Mouse (Mus musculus) limb, embryonic 15.5 days (tissue): ENCODE results near the gene Krt32. TPM values are rescaled to one million over a fixed set of nuclear protein-coding genes. Genes with fewer than 3 reads are reported as not detected.
A peak's percentile ranks its signal among the peaks of the same experiment; 100 is the strongest.

ENCODE experiments used
- ATAC-seq: fragments of 200-750 bp; cut with Nextera tagmentation; 2 replicates; pipeline ENCODE4 v1.8.0; 2017; ENCODE audit warnings: low read depth, moderate TSS enrichment; ENCODE audit not compliant: insufficient number of reproducible peaks, low FRiP score, low TSS enrichment
- H3K27ac ChIP-seq: fragments of 300-500 bp; sonication (generic); 2 replicates; pipeline ENCODE4 v1.5.1; 2015; ENCODE audit warnings: moderate library complexity, mild to moderate bottlenecking, inconsistent platforms
- H3K27me3 ChIP-seq: fragments of 300-500 bp; sonication (generic); 2 replicates; pipeline ENCODE4 v1.6.1; 2015; ENCODE audit warnings: inconsistent platforms
- H3K36me3 ChIP-seq: fragments of 300-500 bp; sonication (generic); 2 replicates; pipeline ENCODE4 v1.6.1; 2015; ENCODE audit warnings: inconsistent platforms
- H3K4me1 ChIP-seq: fragments of 300-500 bp; sonication (generic); 2 replicates; pipeline ENCODE4 v1.6.1; 2015; ENCODE audit warnings: inconsistent platforms
- H3K4me2 ChIP-seq: fragments of 300-500 bp; sonication (generic); 2 replicates; pipeline ENCODE4 v1.6.1; 2015; ENCODE audit warnings: mild to moderate bottlenecking, inconsistent platforms
- H3K4me3 ChIP-seq: fragments of 300-500 bp; sonication (generic); 2 replicates; pipeline ENCODE4 v1.5.1; 2015; ENCODE audit warnings: mild to moderate bottlenecking, inconsistent platforms
- H3K9ac ChIP-seq: fragments of 300-500 bp; sonication (generic); 2 replicates; pipeline ENCODE4 v1.6.1; 2015; ENCODE audit warnings: inconsistent platforms
- H3K9me3 ChIP-seq: fragments of 300-500 bp; sonication (generic); 2 replicates; pipeline ENCODE4 v1.6.1; 2016; ENCODE audit warnings: inconsistent platforms
- WGBS: fragments of 180-500 bp; shearing (Covaris S2); methylation state at CpG from one replicate; pipeline ENCODE4 v1.1.7; 2015; 5-methylcytosine and 5-hydroxymethylcytosine counted together
- polyA plus RNA-seq: library from polyadenylated mRNA; unstranded; fragments of >200 nt; fragmentation: Nextera tagmentation; extraction: Ambion mirVana; gene quantifications from 2 replicates; pipeline ENCODE4 v1.2.1, GENCODE M21; 2015

Krt32 gene
- polyA plus RNA-seq, 1 experiment from 2014 or later = 2.4 TPM

- H3K4me1 ChIP-seq = no peaks in the 10 kb centered on the region
- no peak for ATAC-seq
- H3K4me2 ChIP-seq = no peak overlapping the region
- H3K36me3 ChIP-seq = no peaks in the 10 kb centered on the region
- no peaks in the 10 kb centered on the region for H3K27me3 ChIP-seq
- H3K4me3 ChIP-seq = no peak overlapping the region
- H3K9me3 ChIP-seq = no peaks in the 10 kb centered on the region
- no peak overlapping the region for H3K27ac ChIP-seq
- H3K9ac ChIP-seq = no peak overlapping the region
- WGBS = 66% methylated on average over 9 of the region's 9 CpGs
Observed at GRCm38 (mm10) chr11:100097819-100098218, 9.8 kb upstream of the Krt32 start.

DNA sequence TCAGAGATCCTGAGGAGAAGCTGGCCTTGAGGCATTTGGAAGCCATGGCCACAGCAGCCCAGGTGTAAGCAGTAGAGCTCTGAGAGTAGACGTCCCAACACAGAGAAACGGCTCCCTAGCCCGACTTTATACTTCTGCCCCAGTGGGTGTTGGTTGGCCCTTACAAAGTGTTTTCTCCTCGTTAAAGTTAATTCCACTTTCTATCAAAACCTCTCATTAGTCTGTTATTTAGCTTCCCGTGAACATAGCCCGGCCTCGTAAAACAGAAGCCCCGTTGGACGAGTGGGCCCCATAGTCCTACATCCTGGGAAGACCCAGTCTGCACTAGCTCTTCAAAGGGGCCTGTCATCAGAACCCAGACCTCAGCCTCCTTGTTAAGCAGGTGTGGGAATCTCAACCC is 8.1 kb upstream of the Krt32 start, which contains the start of gene Krt35:
Gene Krt35, minus strand, starts transcription at position 101 of the 400 bp plus-strand sequence.
- Histone ChIP-seq H3K27me3 (no peaks in the 10 kb centered on the region), H3K9me3 (no peaks in the 10 kb centered on the region), H3K36me3 (no peaks in the 10 kb centered on the region), H3K4me2 (no peak within 1 kb of the TSS), H3K9ac (no peak within 1 kb of the TSS), H3K4me1 (no peaks in the 10 kb centered on the region), H3K27ac (no peak within 1 kb of the TSS), H3K4me3 (no peak within 1 kb of the TSS)
- WGBS = 28% methylated on average over 9 of the region's 9 CpGs
- no peak for ATAC-seq

DNA sequence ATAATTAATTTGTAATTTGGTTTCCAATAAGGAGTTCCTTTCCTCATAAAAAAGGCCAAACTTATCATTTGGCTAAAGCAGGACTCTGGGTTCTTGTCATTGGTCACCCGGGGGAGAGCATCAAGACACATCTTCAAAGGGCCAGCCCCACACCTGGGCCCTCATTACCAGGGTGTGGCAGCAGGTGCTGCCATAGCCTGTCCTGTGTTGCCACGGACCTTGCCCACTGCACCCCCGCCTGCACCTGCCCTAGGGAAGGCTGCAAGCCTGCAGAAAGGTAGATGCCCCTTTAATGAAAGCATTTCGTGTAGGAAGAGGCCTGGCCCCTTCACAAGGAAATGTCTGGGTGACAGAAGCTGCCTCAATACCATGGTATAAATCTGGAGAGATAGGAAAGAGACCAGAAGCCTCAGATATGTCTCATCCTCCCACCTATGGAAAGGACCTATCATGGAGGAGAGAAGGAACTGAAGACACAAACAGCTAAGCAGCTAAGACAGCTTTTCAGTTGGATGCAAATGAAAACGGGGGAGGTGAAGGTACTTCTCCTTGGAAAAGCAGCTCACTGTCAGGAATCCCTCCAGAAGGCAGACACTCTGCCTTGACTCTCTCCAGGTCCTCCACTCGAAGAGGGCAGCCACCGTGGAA is 476 bp upstream of the Krt32 start:
- H3K9me3 ChIP-seq = no peaks in the 10 kb centered on the region
- no peaks in the 10 kb centered on the region for H3K27me3 ChIP-seq
- H3K4me2 ChIP-seq = no peak overlapping the region
- no peaks in the 10 kb centered on the region for H3K36me3 ChIP-seq
- H3K9ac ChIP-seq = no peak overlapping the region
- ATAC-seq = no peak
- no peak overlapping the region for H3K27ac ChIP-seq
- H3K4me3 ChIP-seq = no peak overlapping the region
- no peaks in the 10 kb centered on the region for H3K4me1 ChIP-seq
- 58% methylated on average over 7 of the region's 7 CpGs for WGBS

GRCm38 (mm10) chr11:100073873-100074272 is 14.2 kb downstream of the Krt32 start:
- Histone ChIP-seq H3K4me3 (no peak overlapping the region), H3K9me3 (no peaks in the 10 kb centered on the region), H3K27me3 (no peaks in the 10 kb centered on the region), H3K4me1 (no peaks in the 10 kb centered on the region), H3K4me2 (no peak overlapping the region), H3K9ac (no peak overlapping the region), H3K27ac (no peak overlapping the region), H3K36me3 (no peaks in the 10 kb centered on the region)
- WGBS = 45% methylated on average over 1 of the region's 1 CpGs
- ATAC-seq = no peak

GRCm38 (mm10) chr11:100067293-100068036 is 20.6 kb downstream of the Krt32 start:
- no peaks in the 10 kb centered on the region for H3K36me3 ChIP-seq
- no peaks in the 10 kb centered on the region for H3K27me3 ChIP-seq
- H3K4me3 ChIP-seq = no peak overlapping the region
- ATAC-seq = no peak; the same call in 1 of the 2 replicates
- H3K4me1 ChIP-seq = no peaks in the 10 kb centered on the region
- H3K27ac ChIP-seq = 0 out of 2 replicates have a peak overlapping the region, but pooled peaks have one; percentile 29
- H3K4me2 ChIP-seq = no peak overlapping the region
- 73% methylated on average over 17 of the region's 17 CpGs for WGBS
- H3K9ac ChIP-seq = no peak overlapping the region
- no peaks in the 10 kb centered on the region for H3K9me3 ChIP-seq

GRCm38 (mm10) chr11:100066236-100067010 is 21.6 kb downstream of the Krt32 start:
- no peak for ATAC-seq
- Histone ChIP-seq H3K36me3 (no peaks in the 10 kb centered on the region), H3K9me3 (no peaks in the 10 kb centered on the region), H3K9ac (no peak overlapping the region), H3K4me1 (no peaks in the 10 kb centered on the region), H3K4me3 (no peak overlapping the region), H3K27me3 (no peaks in the 10 kb centered on the region), H3K4me2 (no peak overlapping the region), H3K27ac (no peak overlapping the region)
- WGBS = 65% methylated on average over 12 of the region's 12 CpGs

DNA sequence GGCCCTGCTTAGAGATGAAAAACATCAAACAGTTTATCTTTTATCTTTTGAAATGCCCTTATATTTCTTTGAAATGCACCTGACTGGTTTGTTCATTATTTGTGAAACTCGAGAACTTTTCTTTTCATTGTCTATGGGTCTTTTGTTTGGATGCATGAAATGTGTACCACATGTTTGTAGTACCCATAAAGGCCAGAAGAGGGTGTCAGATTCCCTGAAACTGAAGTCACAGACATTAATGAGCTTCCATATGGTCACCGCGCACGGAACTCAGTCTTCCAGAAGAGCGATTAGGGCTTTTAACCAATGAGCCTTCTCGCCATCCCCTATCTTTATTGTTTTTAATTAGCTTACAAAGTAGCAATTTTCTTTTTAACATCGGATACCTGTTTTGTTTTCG is 29.2 kb downstream of the Krt32 start:
- Histone ChIP-seq H3K9ac (no peak overlapping the region), H3K4me3 (no peak overlapping the region), H3K4me1 (0 out of 2 replicates have a peak, but pooled peaks cover 2% of the 10 kb centered on the region), H3K27me3 (no peaks in the 10 kb centered on the region), H3K9me3 (no peaks in the 10 kb centered on the region), H3K27ac (no peak overlapping the region), H3K4me2 (no peak overlapping the region), H3K36me3 (no peaks in the 10 kb centered on the region)
- no peak for ATAC-seq
- 67% methylated on average over 8 of the region's 8 CpGs for WGBS

DNA sequence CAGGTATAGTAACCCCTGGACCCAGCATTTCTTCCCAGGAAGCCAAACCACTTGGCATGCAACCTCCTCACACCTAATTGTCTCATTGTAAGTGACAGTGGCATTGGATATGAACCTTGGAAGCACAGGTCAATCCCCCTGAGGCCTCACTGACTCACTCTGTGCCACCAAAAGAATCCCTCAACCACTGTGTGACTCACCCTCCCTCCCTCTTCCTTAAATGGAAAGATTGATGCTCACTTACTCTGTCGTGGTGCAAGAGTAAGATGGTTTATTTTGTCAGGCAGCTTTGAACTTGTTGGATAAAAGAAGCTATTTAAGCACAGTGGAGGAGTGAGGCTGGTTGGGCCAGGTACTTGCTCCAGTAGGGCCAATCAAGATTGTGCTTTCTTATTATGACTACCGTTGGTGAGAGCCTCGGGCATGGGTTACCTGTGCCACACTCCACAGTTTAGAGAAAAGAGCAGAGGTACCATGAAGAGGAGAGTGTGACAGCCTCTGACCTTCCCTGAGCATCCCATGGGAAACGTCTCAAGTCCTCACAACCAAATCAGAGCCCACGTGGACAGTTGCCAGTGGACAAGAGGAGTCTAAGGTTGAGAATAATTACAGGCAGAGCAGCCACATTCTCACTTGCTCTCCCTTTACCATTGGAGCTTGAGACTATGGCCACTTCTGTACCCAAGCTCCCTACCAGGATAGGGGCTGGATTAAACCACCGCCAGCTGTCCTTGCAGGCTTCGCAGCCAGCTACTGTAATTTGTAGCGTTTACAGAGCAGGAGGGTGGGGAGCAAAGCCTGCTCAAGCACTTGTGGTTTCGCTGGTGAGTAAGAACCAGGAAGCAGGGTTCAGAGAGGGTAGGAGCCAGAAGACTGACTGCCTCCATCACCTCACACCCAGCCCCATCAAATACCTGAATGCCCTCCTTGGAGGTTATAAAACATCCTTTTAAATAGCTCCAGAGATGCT is 32.1 kb downstream of the Krt32 start:
- H3K27me3 ChIP-seq = no peaks in the 10 kb centered on the region
- H3K27ac ChIP-seq = no peak overlapping the region
- H3K36me3 ChIP-seq = no peaks in the 10 kb centered on the region
- H3K9ac ChIP-seq = no peak overlapping the region
- WGBS = 63% methylated on average over 9 of the region's 9 CpGs
- ATAC-seq = no peak
- no peaks in the 10 kb centered on the region for H3K9me3 ChIP-seq
- H3K4me3 ChIP-seq = no peak overlapping the region
- 0 out of 2 replicates have a peak, but pooled peaks cover 2% of the 10 kb centered on the region for H3K4me1 ChIP-seq
- H3K4me2 ChIP-seq = no peak overlapping the region

- WGBS = 77% methylated on average over 3 of the region's 3 CpGs
- H3K4me2 ChIP-seq = no peak within 1 kb of the TSS
- no peaks in the 10 kb centered on the region for H3K9me3 ChIP-seq
- no peak within 1 kb of the TSS for H3K9ac ChIP-seq
- H3K4me3 ChIP-seq = no peak within 1 kb of the TSS
- H3K36me3 ChIP-seq = no peaks in the 10 kb centered on the region
- no peak for ATAC-seq
- H3K4me1 ChIP-seq = no peaks in the 10 kb centered on the region
- no peaks in the 10 kb centered on the region for H3K27me3 ChIP-seq
- H3K27ac ChIP-seq = no peak within 1 kb of the TSS
Observed at GRCm38 (mm10) chr11:100050451-100050850, 37.6 kb downstream of the Krt32 start, which contains the start of gene Krt31. Gene Krt31 (minus strand): TSS chr11:100050551.

DNA sequence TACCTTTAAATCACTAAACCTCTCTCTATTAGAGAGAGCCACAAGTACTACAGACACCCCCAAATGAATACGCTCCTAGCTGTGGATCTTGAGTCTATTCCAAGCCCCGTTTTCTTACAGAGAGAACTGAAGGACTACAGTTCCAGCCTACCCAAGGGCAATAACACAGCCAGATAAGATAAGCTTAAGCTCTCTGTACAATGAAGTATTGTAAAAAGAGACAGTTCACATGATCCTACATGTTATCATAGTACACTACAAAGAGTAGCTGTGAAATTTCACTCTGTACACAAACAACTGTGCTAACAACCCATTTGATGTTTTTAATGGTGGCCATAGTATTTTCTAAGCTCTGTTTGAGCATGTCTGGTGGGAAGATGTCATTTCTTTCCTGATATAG is 40.8 kb downstream of the Krt32 start:
- 69% methylated on average over 2 of the region's 2 CpGs for WGBS
- Histone ChIP-seq H3K9me3 (no peaks in the 10 kb centered on the region), H3K4me1 (no peaks in the 10 kb centered on the region), H3K27me3 (no peaks in the 10 kb centered on the region), H3K27ac (no peak overlapping the region), H3K36me3 (no peaks in the 10 kb centered on the region), H3K4me3 (no peak overlapping the region), H3K4me2 (no peak overlapping the region), H3K9ac (no peak overlapping the region)
- ATAC-seq = no peak

- Histone ChIP-seq H3K4me2 (no peak overlapping the region), H3K27me3 (no peaks in the 10 kb centered on the region), H3K9ac (no peak overlapping the region), H3K4me1 (no peaks in the 10 kb centered on the region), H3K36me3 (no peaks in the 10 kb centered on the region), H3K9me3 (no peaks in the 10 kb centered on the region), H3K4me3 (no peak overlapping the region), H3K27ac (no peak overlapping the region)
- ATAC-seq = no peak
- 67% methylated on average over 6 of the region's 6 CpGs for WGBS
Observed at GRCm38 (mm10) chr11:100046303-100046866, 41.6 kb downstream of the Krt32 start.
